In the genomic region with DNA sequence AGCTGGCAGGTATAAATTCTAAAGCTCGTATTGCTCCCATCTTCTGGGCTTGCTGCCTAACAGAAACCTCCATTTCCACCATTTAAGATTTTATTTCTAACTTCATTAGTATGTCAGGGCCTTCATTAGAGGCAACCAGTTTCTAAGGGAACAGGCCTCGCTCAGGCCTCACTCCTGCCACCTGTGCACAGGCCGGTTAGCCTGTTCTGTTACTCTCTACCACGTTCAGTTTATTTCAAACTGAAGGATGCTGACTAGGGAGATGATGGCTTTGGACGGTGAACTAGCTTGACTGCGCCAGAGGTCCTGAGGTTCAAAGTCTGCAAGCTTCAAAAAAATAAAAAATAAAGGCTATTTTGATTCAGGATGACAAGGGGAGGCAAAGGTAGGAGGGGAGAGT, we compare ENCODE assay signal across 1 mouse cellular context.
A peak's percentile ranks its signal among the peaks of the same experiment; 100 is the strongest.
TF ChIP-seq lines count a peak whose summit lies in the region.

No protein-coding gene starts in this region.

TF ChIP-seq in MEL, 35 proteins besides CTCF, POLR2A, EP300 and RAD21:
- no peak for TF ChIP-seq ELF1 (IDR thresholded peaks at IDR 0.05; ENCODE audit: low read depth, low read length)
- peak; percentile 65; the same call in 1 of the 2 replicates for TF ChIP-seq POLR2AphosphoS2 (IDR thresholded peaks at IDR 0.05; ENCODE audit: low read length)
- TF ChIP-seq SIN3A (IDR thresholded peaks at IDR 0.05; ENCODE audit: low read length), result no peak; the same call in 1 of the 2 replicates
- no peak for TF ChIP-seq RCOR1 (IDR thresholded peaks at IDR 0.05; ENCODE audit: low read depth, low read length)
- no peak for TF ChIP-seq JUND (IDR thresholded peaks at IDR 0.05; ENCODE audit: low read depth, low read length)
- peak; percentile 5; the same call in 1 of the 2 replicates for TF ChIP-seq ZNF384 (IDR thresholded peaks at IDR 0.05; ENCODE audit: low read depth, low read length)
- peak; percentile 51 for TF ChIP-seq KAT2A (conservative IDR thresholded peaks at IDR 0.05; ENCODE audit: low read depth, low read length)
- 0 out of 2 replicates have a peak, but pooled peaks have one; percentile 91 for TF ChIP-seq CHD1 (IDR thresholded peaks at IDR 0.05; ENCODE audit: low read depth, low read length)
- no peak for TF ChIP-seq ZKSCAN1 (IDR thresholded peaks at IDR 0.05; ENCODE audit: low read depth, low read length)
- TF ChIP-seq CHD2 (IDR thresholded peaks at IDR 0.05; ENCODE audit: low read length), result no peak
- TF ChIP-seq HCFC1 (IDR thresholded peaks at IDR 0.05; ENCODE audit: low read depth, low read length), result peak; percentile 31; the same call in 1 of the 2 replicates
- TF ChIP-seq MEF2A (IDR thresholded peaks at IDR 0.05; ENCODE audit: extremely low read depth, insufficient replicate concordance, low read depth, low read length, poor library complexity, severe bottlenecking), result no peak
